Comparison of ENCODE assay signal across 8 mouse cellular contexts in the genomic region with DNA sequence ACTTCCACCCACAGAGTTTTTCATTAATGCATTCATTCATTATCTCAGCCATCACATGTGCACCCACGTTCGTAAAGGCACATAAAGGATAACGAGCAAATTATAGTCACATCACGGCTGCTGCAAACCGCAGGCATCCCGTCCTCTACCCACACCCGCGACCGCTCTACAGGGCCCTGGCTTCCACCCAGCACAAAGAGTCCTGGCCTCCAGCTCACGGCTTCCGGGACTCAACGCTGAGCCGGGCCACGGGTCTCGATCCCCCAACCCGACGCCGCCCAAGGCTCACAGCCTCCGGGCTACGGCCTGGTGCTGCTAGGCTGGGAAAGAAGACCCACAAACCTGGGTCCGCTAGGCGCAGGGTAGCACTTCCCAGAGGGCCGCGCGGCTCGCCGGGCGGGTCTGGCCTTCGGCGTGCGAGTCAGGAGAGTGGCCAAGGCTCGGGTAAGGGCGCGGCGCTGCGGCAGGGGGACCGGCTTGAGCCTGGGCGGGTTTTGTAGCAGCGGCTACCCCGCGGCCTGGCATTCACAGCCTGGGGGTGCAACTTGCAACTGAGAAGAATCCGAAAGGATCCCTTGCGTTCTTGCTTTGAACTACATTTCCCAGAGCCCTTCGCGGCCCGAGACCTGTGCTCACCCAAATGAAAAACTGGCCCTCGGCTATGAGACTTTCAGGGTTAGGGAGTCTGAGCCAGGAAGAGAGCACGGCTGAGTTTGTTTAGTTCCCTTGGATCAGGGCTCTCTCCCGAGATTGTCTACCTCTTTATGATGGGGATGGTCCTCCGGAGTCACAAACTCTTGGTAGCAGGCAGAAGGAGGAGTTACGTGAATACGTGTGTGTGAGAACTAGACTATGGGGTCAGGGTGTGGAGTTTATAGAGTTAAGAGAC. TPM values are rescaled to one million over a fixed set of nuclear protein-coding genes. Genes with fewer than 3 reads are reported as not detected.
A peak's percentile ranks its signal among the peaks of the same experiment; 100 is the strongest.
DNase-seq lines count a peak whose midpoint lies in the region; ATAC-seq and TF ChIP-seq lines count a peak whose summit lies in the region.

A gene (minus strand): TSS at position 577 of the 889 bp plus-strand sequence.

- no peaks in the 10 kb centered on the region for H3K9me3 ChIP-seq in embryonic facial prominence, embryonic 13.5 days
- H3K9me3 ChIP-seq in limb, embryonic 12.5 days: no peaks in the 10 kb centered on the region
- no peaks in the 10 kb centered on the region for H3K9me3 ChIP-seq in midbrain, embryonic 15.5 days

- H3K4me1 ChIP-seq in embryonic facial prominence, embryonic 13.5 days: 0 out of 2 replicates have a peak, but pooled peaks cover 3% of the 10 kb centered on the region
- no peaks in the 10 kb centered on the region for H3K4me1 ChIP-seq in kidney, adult 2 months (ENCODE audit: control insufficient read depth, insufficient read depth, low read length)
- peaks cover 4% of the 10 kb centered on the region; the same call in 1 of the 2 replicates for H3K4me1 ChIP-seq in limb, embryonic 12.5 days (replicated peaks)
- peaks cover 10% of the 10 kb centered on the region for H3K4me1 ChIP-seq in midbrain, embryonic 15.5 days
- no peaks in the 10 kb centered on the region for H3K4me1 ChIP-seq in spleen, adult 2 months (ENCODE audit: control insufficient read depth, insufficient read depth, insufficient read length)

- H3K27me3 ChIP-seq in embryonic facial prominence, embryonic 13.5 days: no peaks in the 10 kb centered on the region
- H3K27me3 ChIP-seq in kidney, adult 2 months (replicated peaks; ENCODE audit: control insufficient read depth, insufficient read depth, low read length): no peaks in the 10 kb centered on the region
- no peaks in the 10 kb centered on the region for H3K27me3 ChIP-seq in limb, embryonic 12.5 days
- no peaks in the 10 kb centered on the region for H3K27me3 ChIP-seq in midbrain, embryonic 15.5 days (replicated peaks)
- H3K27me3 ChIP-seq in spleen, adult 2 months (ENCODE audit: control insufficient read depth, insufficient read depth, low read length): no peaks in the 10 kb centered on the region

- TF ChIP-seq CTCF in kidney, adult 2 months (conservative IDR thresholded peaks at IDR 0.05; ENCODE audit: insufficient read depth, insufficient read length, low read depth, low read length): no peak
- TF ChIP-seq CTCF in spleen, adult 2 months (IDR thresholded peaks at IDR 0.05; ENCODE audit: extremely low read depth, insufficient read depth, insufficient read length, insufficient replicate concordance): no peak

- H3K27ac ChIP-seq in embryonic facial prominence, embryonic 13.5 days: peak within 1 kb of the TSS; percentile 95
- H3K27ac ChIP-seq in kidney, adult 2 months (ENCODE audit: insufficient read depth, low read depth, low read length): peak within 1 kb of the TSS; percentile 92
- H3K27ac ChIP-seq in limb, embryonic 12.5 days: peak within 1 kb of the TSS; percentile 96
- H3K27ac ChIP-seq in midbrain, embryonic 15.5 days: peak within 1 kb of the TSS; percentile 93
- peak within 1 kb of the TSS; percentile 94 for H3K27ac ChIP-seq in spleen, adult 2 months (ENCODE audit: insufficient read depth, low read length)

- H3K4me2 ChIP-seq in embryonic facial prominence, embryonic 13.5 days: peak within 1 kb of the TSS; percentile 63
- peak within 1 kb of the TSS; percentile 59 for H3K4me2 ChIP-seq in limb, embryonic 12.5 days
- peak within 1 kb of the TSS; percentile 56 for H3K4me2 ChIP-seq in midbrain, embryonic 15.5 days

- under 1% methylated on average over 52 of the region's 52 CpGs for WGBS in embryonic facial prominence, embryonic 13.5 days
- WGBS in kidney, adult 2 months: under 1% methylated on average over 52 of the region's 52 CpGs
- WGBS in limb, embryonic 12.5 days: 2% methylated on average over 52 of the region's 52 CpGs
- 1% methylated on average over 52 of the region's 52 CpGs for WGBS in midbrain, embryonic 15.5 days
- WGBS in spleen, adult 2 months: under 1% methylated on average over 52 of the region's 52 CpGs

- H3K9ac ChIP-seq in embryonic facial prominence, embryonic 13.5 days: peak within 1 kb of the TSS; percentile 87
- H3K9ac ChIP-seq in limb, embryonic 12.5 days (replicated peaks): peak within 1 kb of the TSS; percentile 89
- peak within 1 kb of the TSS; percentile 78 for H3K9ac ChIP-seq in midbrain, embryonic 15.5 days

- no peak for TF ChIP-seq POLR2A in kidney, adult 2 months (IDR thresholded peaks at IDR 0.05; ENCODE audit: low read depth, low read length)
- TF ChIP-seq POLR2A in spleen, adult 2 months (IDR thresholded peaks at IDR 0.05; ENCODE audit: low read depth, low read length): no peak

- DNase-seq in 3134 (ENCODE audit: extremely low read depth, insufficient read length, low spot score): peak; percentile 87
- DNase-seq in adrenal gland, postnatal 36 days: peak; percentile 85 to 86
- peak; percentile 88 to 90 for DNase-seq in heart, adult 18-20 months
- DNase-seq in kidney, adult 2 months: peak; percentile 88
- DNase-seq in spleen, adult 2 months (ENCODE audit: low read depth in 1 of 2, low spot score in 2 of 2): peak; percentile 32 to 67

- peak; percentile 82 for ATAC-seq in embryonic facial prominence, embryonic 13.5 days (ENCODE audit: insufficient number of reproducible peaks, insufficient read depth, low FRiP score, low TSS enrichment, low read depth)
- ATAC-seq in limb, embryonic 12.5 days (ENCODE audit: insufficient number of reproducible peaks, insufficient read depth, low FRiP score, low TSS enrichment, low read depth): peak; percentile 91
- peak; percentile 93 for ATAC-seq in midbrain, embryonic 15.5 days (replicated peaks)

- peak within 1 kb of the TSS; percentile 70 for H3K4me3 ChIP-seq in embryonic facial prominence, embryonic 13.5 days
- peak within 1 kb of the TSS; percentile 94 for H3K4me3 ChIP-seq in kidney, adult 2 months (ENCODE audit: insufficient read depth, low read depth, low read length)
- H3K4me3 ChIP-seq in limb, embryonic 12.5 days (replicated peaks): peak within 1 kb of the TSS; percentile 74
- peak within 1 kb of the TSS; percentile 70 for H3K4me3 ChIP-seq in midbrain, embryonic 15.5 days
- H3K4me3 ChIP-seq in spleen, adult 2 months (ENCODE audit: extremely low read depth, insufficient read depth, insufficient read length): peak within 1 kb of the TSS; percentile 93

- H3K36me3 ChIP-seq in embryonic facial prominence, embryonic 13.5 days: peaks cover 22% of the 10 kb centered on the region
- H3K36me3 ChIP-seq in kidney, adult 2 months (ENCODE audit: control insufficient read depth, insufficient read depth, low read length): no peaks in the 10 kb centered on the region
- H3K36me3 ChIP-seq in limb, embryonic 12.5 days: peaks cover 25% of the 10 kb centered on the region
- H3K36me3 ChIP-seq in midbrain, embryonic 15.5 days (replicated peaks): peaks cover 11% of the 10 kb centered on the region; the same call in 1 of the 2 replicates
- peaks cover 2% of the 10 kb centered on the region for H3K36me3 ChIP-seq in spleen, adult 2 months (ENCODE audit: control insufficient read depth, insufficient read depth, low read length)

RNA-seq across cellular contexts. Expression of the gene that starts here (rescaled TPM):
- total RNA-seq in adrenal gland, postnatal 36 days (2021): 1 to 10 TPM; 8.2 to 9.2 TPM
- 14.9 and 16.0 TPM in 2 replicates for polyA plus RNA-seq in embryonic facial prominence, embryonic 13.5 days (2015; fragmentation: Nextera tagmentation; extraction: Ambion mirVana)
- 1 to 10 TPM; 4.3 to 6.8 TPM for total RNA-seq in heart, adult 18-20 months (2021)
- 4.7 and 5.0 TPM in 2 replicates for polyA plus RNA-seq in kidney, adult 2 months (2012; rRNA removed)
- polyA plus RNA-seq in limb, embryonic 12.5 days (2016; fragmentation: Nextera tagmentation; extraction: Ambion mirVana): 15.5 and 18.0 TPM in 2 replicates
- polyA plus RNA-seq in midbrain, embryonic 15.5 days (2015; fragmentation: Nextera tagmentation; extraction: Ambion mirVana): 23.4 and 24.2 TPM in 2 replicates
- polyA plus RNA-seq in spleen, adult 2 months (2012; rRNA removed): 4.0 and 6.0 TPM in 2 replicates

Comparison
In these comparisons a context has a peak if more than half of its experiments do, and no peak if none do; other contexts are left out.
1. Peak in every context shown above with its lines: DNase-seq, ATAC-seq, H3K4me3 ChIP-seq and H3K27ac ChIP-seq.